Mouse (Mus musculus) frontal cortex, adult 2 months (tissue): ENCODE results near the gene Lamp1. TPM values are rescaled to one million over a fixed set of nuclear protein-coding genes. Genes with fewer than 3 reads are reported as not detected.

Experiments
- polyA plus RNA-seq: library from polyadenylated mRNA; depleted of rRNA; stranded (reverse); fragments of >200 nt; gene quantifications from 2 replicates; pipeline ENCODE4 v1.2.3, GENCODE M21; 2012; rRNA removed

The Lamp1 gene
- polyA plus RNA-seq, 1 experiment = 397 TPM

Other genes starting within 250 kb of the Lamp1 start
- 0.16 and 0.50 TPM in 2 replicates for gene F7, start 133.1 kb upstream of the Lamp1 start, polyA plus RNA-seq
- 0.06 TPM in 1 of 2 replicates, not detected in the other for gene F10, start 121.9 kb upstream of the Lamp1 start, polyA plus RNA-seq
- gene Proz, start 98.2 kb upstream of the Lamp1 start, polyA plus RNA-seq = 0.11 and 0.24 TPM in 2 replicates
- gene Pcid2, start 53.7 kb upstream of the Lamp1 start, polyA plus RNA-seq = 32.5 and 34.8 TPM in 2 replicates
- 43.7 and 53.5 TPM in 2 replicates for gene Cul4a, start 53.5 kb upstream of the Lamp1 start, polyA plus RNA-seq
- gene Grtp1, start 41.5 kb downstream of the Lamp1 start, polyA plus RNA-seq = 7.0 TPM in 2 replicates
- 0.30 and 0.40 TPM in 2 replicates for gene Adprhl1, start 95.0 kb downstream of the Lamp1 start, polyA plus RNA-seq
- gene Dcun1d2, start 129.0 kb downstream of the Lamp1 start, polyA plus RNA-seq = 51.0 and 54.7 TPM in 2 replicates
- gene Tmco3, start 129.0 kb downstream of the Lamp1 start, polyA plus RNA-seq = 45.4 and 47.6 TPM in 2 replicates
- gene Tfdp1, start 179.6 kb downstream of the Lamp1 start, polyA plus RNA-seq = 83.9 and 84.9 TPM in 2 replicates
- not detected in 2 replicates for gene Atp4b, start 237.7 kb downstream of the Lamp1 start, polyA plus RNA-seq
- under 0.01 and 0.02 TPM in 2 replicates for gene Grk1, start 245.9 kb downstream of the Lamp1 start, polyA plus RNA-seq